Mouse (Mus musculus) myocyte (in vitro differentiated cells): ENCODE data around the gene Pramel5. TPM values are rescaled to one million over a fixed set of nuclear protein-coding genes. Genes with fewer than 3 reads are reported as not detected.
"Not testable (repeated sequence)": the region's sequence is repeated elsewhere in the genome, so short reads cannot be mapped to it uniquely, and the experiment has no call there.

Experiments used
- H3K27me3 ChIP-seq: one replicate; pipeline ENCODE4 v1.6.1; 2011; ENCODE audit not compliant: control insufficient read depth, insufficient read depth, insufficient read length
- H3K36me3 ChIP-seq: one replicate; pipeline ENCODE4 v1.6.1; 2011; ENCODE audit not compliant: control insufficient read depth, insufficient read depth
- H3K4me2 ChIP-seq: one replicate; pipeline ENCODE4 v1.6.1; 2011; ENCODE audit warnings: low read depth, control low read depth
- H3K4me3 ChIP-seq: one replicate; pipeline ENCODE4 v1.5.1; 2011; ENCODE audit warnings: mild to moderate bottlenecking, control low read depth, moderate library complexity
- H3K79me2 ChIP-seq: one replicate; pipeline ENCODE4 v1.6.1; 2011; ENCODE audit not compliant: control insufficient read depth, insufficient read depth
- H3ac ChIP-seq: one replicate; pipeline ENCODE4 v1.6.1; 2011; ENCODE audit not compliant: control insufficient read depth, insufficient read length
- polyA plus RNA-seq: library from polyadenylated mRNA; unstranded; fragments of >200 nt; fragmentation: generic; extraction: Trizol; gene quantifications from one replicate; pipeline ENCODE4 v1.2.1, GENCODE M21; 2012; ENCODE audit warnings: missing spikeins

Pramel5 gene
- polyA plus RNA-seq: not detected

GRCm38 (mm10) chr4:144280388-144280787, at the start of gene Pramel5:
Pramel5 (minus strand) TSS chr4:144280488.
- H3K27me3 ChIP-seq, H3ac ChIP-seq: not testable (repeated sequence)

GRCm38 (mm10) chr4:144329949-144330348, 49.7 kb upstream of the Pramel5 start, which contains the start of gene Gm13128:
Gm13128 (plus strand) TSS chr4:144330249.
- not testable (repeated sequence) for H3K4me3 ChIP-seq, H3ac ChIP-seq, H3K36me3 ChIP-seq, H3K4me2 ChIP-seq, H3K79me2 ChIP-seq, H3K27me3 ChIP-seq

More at GRCm38 (mm10) chr4:144280388-144280787, at the start of gene Pramel5:
- not testable (repeated sequence) for H3K36me3 ChIP-seq, H3K4me2 ChIP-seq, H3K79me2 ChIP-seq, H3K4me3 ChIP-seq

GRCm38 (mm10) chr4:144312666-144313460, 32.6 kb upstream of the Pramel5 start:
- not testable (repeated sequence) for H3K36me3 ChIP-seq, H3K27me3 ChIP-seq, H3K79me2 ChIP-seq, H3K4me3 ChIP-seq, H3K4me2 ChIP-seq, H3ac ChIP-seq

- not testable (repeated sequence) for H3K4me3 ChIP-seq, H3ac ChIP-seq, H3K27me3 ChIP-seq, H3K79me2 ChIP-seq, H3K4me2 ChIP-seq, H3K36me3 ChIP-seq
Measured at GRCm38 (mm10) chr4:144299414-144299813, 19.1 kb upstream of the Pramel5 start.

GRCm38 (mm10) chr4:144254768-144255167, 25.5 kb downstream of the Pramel5 start:
- not testable (repeated sequence) for H3K79me2 ChIP-seq, H3K36me3 ChIP-seq, H3K27me3 ChIP-seq, H3ac ChIP-seq, H3K4me2 ChIP-seq, H3K4me3 ChIP-seq

Other genes with a start within 250 kb of the Pramel5 start
- not detected for gene Pramel4, start 221.4 kb downstream of the Pramel5 start, polyA plus RNA-seq
- gene Gm13102, start 174.0 kb downstream of the Pramel5 start, polyA plus RNA-seq: not detected
- gene Oog3, start 117.8 kb downstream of the Pramel5 start, polyA plus RNA-seq: not detected
- gene Oog2, start 89.8 kb downstream of the Pramel5 start, polyA plus RNA-seq: not detected
- not detected for gene C87977, start 67.2 kb downstream of the Pramel5 start, polyA plus RNA-seq
- not detected for gene Gm13128, start 49.8 kb upstream of the Pramel5 start, polyA plus RNA-seq
- not detected for gene Gm13119, start 77.5 kb upstream of the Pramel5 start, polyA plus RNA-seq
- gene Pramef20, start 97.4 kb upstream of the Pramel5 start, polyA plus RNA-seq: not detected
- not detected for gene Pramef12, start 128.0 kb upstream of the Pramel5 start, polyA plus RNA-seq
- gene 1700012P22Rik, start 158.3 kb upstream of the Pramel5 start, polyA plus RNA-seq: not detected
- gene Gm9944, start 172.8 kb upstream of the Pramel5 start, polyA plus RNA-seq: not detected
- not detected for gene Aadacl3, start 183.3 kb upstream of the Pramel5 start, polyA plus RNA-seq
- gene 9430007A20Rik, start 239.3 kb upstream of the Pramel5 start, polyA plus RNA-seq: not detected